Mouse (Mus musculus) olfactory bulb, adult 2 months (tissue): Measurements from ENCODE around the gene Rdh5.

Source experiments
- CTCF ChIP-seq: fragments of 200-500 bp; IDR thresholded peaks from 2 replicates; pipeline ENCODE4 v1.5.1; 2012; ENCODE audit warnings: low read depth, mild to moderate bottlenecking, low read length, moderate library complexity; ENCODE audit not compliant: insufficient read depth
- POLR2A ChIP-seq: fragments of 200-500 bp; IDR thresholded peaks from 2 replicates; pipeline ENCODE4 v1.6.1; 2012; ENCODE audit warnings: mild to moderate bottlenecking, low read depth, low read length, moderate library complexity; ENCODE audit not compliant: insufficient read depth

DNA sequence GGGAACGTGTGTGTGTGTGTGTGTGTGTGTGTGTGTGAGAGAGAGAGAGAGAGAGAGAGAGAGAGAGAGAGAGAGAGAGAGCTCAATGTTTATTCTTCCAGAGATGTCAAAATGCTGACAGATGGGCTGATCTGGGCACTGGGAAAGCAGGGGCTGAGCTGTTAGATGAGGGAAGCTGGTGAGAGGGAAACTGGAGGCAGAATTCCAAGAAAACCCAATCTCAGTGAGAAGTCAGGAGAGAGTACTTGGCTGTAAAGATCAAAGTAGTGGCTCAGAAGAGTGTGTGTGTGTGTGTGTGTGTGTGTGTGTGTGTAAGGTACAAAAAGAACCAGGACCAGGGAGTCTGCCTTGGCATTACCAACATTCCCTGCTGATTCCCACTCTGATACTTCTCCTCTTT is 25.2 kb downstream of the Rdh5 start:
- TF ChIP-seq CTCF (no peak), POLR2A (no peak)
